Mouse (Mus musculus) ES-E14 (cell line): ENCODE measurements around the gene Dlg2. TPM values are rescaled to one million over a fixed set of nuclear protein-coding genes. Genes with fewer than 3 reads are reported as not detected.

Source experiments
- DNase-seq: peaks from one replicate; pipeline ENCODE4 v3.0.0-alpha.2; 2013; ENCODE audit warnings: low read depth, low spot score
- H3K27ac ChIP-seq: 2 replicates; pipeline ENCODE4 v1.5.1; 2012; ENCODE audit warnings: low read depth, mild to moderate bottlenecking, low read length, moderate library complexity, mixed read lengths; ENCODE audit not compliant: poor library complexity, insufficient read depth, severe bottlenecking
- H3K36me3 ChIP-seq: 2 replicates; pipeline ENCODE4 v1.6.1; 2012; ENCODE audit warnings: mild to moderate bottlenecking, low read length, moderate library complexity, mixed read lengths; ENCODE audit not compliant: control insufficient read depth, poor library complexity, insufficient read depth, severe bottlenecking
- H3K4me1 ChIP-seq, 2 experiments: fragments of 150-350 bp in 1 of 2; sonication (generic) in 1 of 2; 2 replicates each; pipeline ENCODE4 v1.6.1; 2012; ENCODE audit warnings: low read length in 2 of 2, mild to moderate bottlenecking in 1 of 2, mixed read lengths in 1 of 2; ENCODE audit not compliant: control insufficient read depth in 2 of 2, insufficient read depth in 2 of 2, poor library complexity in 1 of 2
- H3K4me3 ChIP-seq, 2 experiments: fragments of 150-350 bp in 1 of 2; sonication (generic) in 1 of 2; 2 replicates each; pipeline ENCODE4 v1.5.1; 2012; ENCODE audit warnings: low read length in 2 of 2, low read depth in 1 of 2, mild to moderate bottlenecking in 1 of 2, mixed read lengths in 1 of 2; ENCODE audit not compliant: insufficient read depth in 1 of 2, poor library complexity in 1 of 2, severe bottlenecking in 1 of 2
- H3K9ac ChIP-seq: 2 replicates; pipeline ENCODE4 v1.6.1; 2012; ENCODE audit warnings: low read depth, mild to moderate bottlenecking, low read length, mixed read lengths; ENCODE audit not compliant: poor library complexity, insufficient read depth, severe bottlenecking
- H3K9me3 ChIP-seq: fragments of 150-350 bp; sonication (generic); 2 replicates; pipeline ENCODE4 v1.6.1; 2012; ENCODE audit warnings: low read depth, mild to moderate bottlenecking, low read length; ENCODE audit not compliant: control insufficient read depth, insufficient read depth
- CHD2 ChIP-seq: IDR thresholded peaks from 2 replicates; pipeline ENCODE4 v1.6.1; 2014; ENCODE audit warnings: mild to moderate bottlenecking, low read depth, low read length, inconsistent platforms
- HCFC1 ChIP-seq: IDR thresholded peaks from 2 replicates; pipeline ENCODE4 v1.6.1; 2012; ENCODE audit warnings: low read length, inconsistent platforms, borderline replicate concordance; ENCODE audit not compliant: insufficient read depth
- MAFK ChIP-seq: IDR thresholded peaks from 2 replicates; pipeline ENCODE4 v1.6.1; 2014; ENCODE audit warnings: mild to moderate bottlenecking, low read depth, low read length, inconsistent platforms; ENCODE audit not compliant: insufficient read depth
- ZC3H11A ChIP-seq: IDR thresholded peaks from 2 replicates; pipeline ENCODE4 v1.6.1; 2012; ENCODE audit warnings: low read depth, mild to moderate bottlenecking, inconsistent platforms, low read length, borderline replicate concordance
- ZNF384 ChIP-seq: IDR thresholded peaks from 2 replicates; pipeline ENCODE4 v1.6.1; 2012; ENCODE audit warnings: low read depth, low read length, inconsistent platforms
- in situ Hi-C, 2 experiments: fragments of 600-800 bp; cut with MboI; formaldehyde crosslinking; loops; one replicate each; pipeline ENCODE4 v1.15.1; 2025; ENCODE audit warnings: low sequenced_read_pairs in 2 of 2, inconsistent platforms in 1 of 2; ENCODE audit not compliant: unreplicated experiment in 2 of 2
- total RNA-seq: library from RNA; depleted of rRNA; stranded (reverse); fragments of 300-350 nt; gene quantifications from 2 replicates; pipeline ENCODE4 v1.2.3, GENCODE M21; 2012; rRNA removed

The Dlg2 gene
- 0.13 and 0.21 TPM in 2 replicates for total RNA-seq

DNA sequence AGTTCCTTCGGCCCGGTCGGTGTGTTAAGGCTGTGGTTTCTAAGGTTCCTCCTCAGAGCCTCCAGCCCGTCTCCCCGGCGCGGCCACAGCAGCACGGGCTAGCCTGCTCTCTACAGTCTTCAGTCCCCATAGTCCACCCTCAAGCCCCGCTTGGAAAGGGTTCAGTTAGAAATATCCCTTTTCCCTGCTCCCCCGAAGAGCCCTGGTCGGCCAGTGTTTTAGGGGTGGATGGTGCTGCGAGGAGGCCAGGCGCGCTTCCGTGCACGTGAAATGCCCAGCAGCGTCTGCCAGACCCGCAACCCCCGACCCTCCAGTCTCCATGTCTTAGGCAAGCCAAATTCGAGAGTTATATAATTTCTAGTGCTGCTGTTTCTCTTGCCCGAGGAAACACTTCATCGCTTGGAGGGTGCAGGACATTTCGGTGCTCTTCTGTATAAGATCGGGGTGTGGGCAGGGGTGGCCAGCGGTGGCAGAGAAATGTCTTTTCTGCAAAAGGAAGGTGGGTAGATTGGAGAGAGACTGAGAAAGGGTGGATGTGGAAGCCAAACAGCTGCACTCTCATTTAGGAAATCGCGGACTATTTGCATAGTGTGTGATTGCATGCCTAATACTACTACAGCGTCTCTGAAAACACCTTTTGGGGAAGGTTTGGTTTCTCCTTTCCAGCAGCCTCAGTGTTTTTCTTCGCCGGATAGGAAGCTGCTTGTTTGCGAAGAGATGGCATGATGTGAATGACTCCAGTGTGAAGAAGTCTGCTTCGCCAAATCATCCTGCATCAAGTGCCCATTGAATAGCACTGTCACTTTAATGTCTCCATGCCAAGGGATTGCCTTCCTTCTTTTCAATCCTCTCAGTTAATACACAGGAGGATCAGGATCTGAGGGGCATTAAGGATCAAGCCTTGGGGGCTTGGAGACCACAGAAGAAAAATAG lies at the start of gene Dlg2:
TSS of gene Dlg2 (plus strand) at position 360 of the 933 bp plus-strand sequence.
- in situ Hi-C loops = loop anchor here in 1 of 2 experiments (25.0 kb wide), 1 partner anchor 961 kb away; no protein-coding TSS in a partner anchor
- H3K36me3 ChIP-seq = no peaks in the 10 kb centered on the region
- H3K4me1 ChIP-seq = peaks cover 2 to 4% of the 10 kb centered on the region in 2 experiments; a peak in 1 of 4 replicates
- no peaks in the 10 kb centered on the region for H3K9me3 ChIP-seq
- DNase-seq = no peak
- peak within 1 kb of the TSS; percentile 79 for H3K9ac ChIP-seq
- TF ChIP-seq ZNF384 = no peak
- no peak for TF ChIP-seq CHD2
- TF ChIP-seq HCFC1 = no peak
- no peak for TF ChIP-seq ZC3H11A
- TF ChIP-seq MAFK = no peak
- H3K27ac ChIP-seq = no peak within 1 kb of the TSS
- peak within 1 kb of the TSS; percentile 77 to 78 for H3K4me3 ChIP-seq

DNA sequence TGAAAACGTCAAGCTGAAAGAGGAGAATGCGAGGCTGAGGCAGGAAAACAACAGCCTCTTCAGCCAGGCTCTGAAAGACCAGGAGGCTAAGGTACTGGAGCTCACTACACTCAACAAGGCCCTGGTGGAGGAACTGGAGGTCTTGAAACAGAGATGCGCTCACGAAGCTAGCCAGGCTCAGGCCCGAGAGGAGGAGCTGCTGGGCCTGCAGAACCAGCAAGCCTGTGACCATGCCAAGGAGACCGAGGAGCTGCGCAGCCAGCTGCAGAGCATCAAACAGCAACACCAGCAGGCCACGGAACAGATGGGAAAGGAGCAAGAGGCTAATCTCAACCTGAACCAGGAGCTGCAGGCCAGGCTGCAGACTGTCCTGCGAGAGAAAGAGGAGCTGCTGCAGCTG lies 49.5 kb upstream of the Dlg2 start:
- no peak for DNase-seq
- in situ Hi-C loops = loop anchor here in 1 of 2 experiments (25.0 kb wide), 1 partner anchor 465 kb away; no protein-coding TSS in a partner anchor
- Histone ChIP-seq H3K27ac (no peak overlapping the region), H3K4me1 (peaks cover 4 to 5% of the 10 kb centered on the region in 2 experiments; a peak in 3 of 4 replicates), H3K9ac (peak overlapping the region; percentile 8; the same call in 1 of the 2 replicates), H3K9me3 (no peaks in the 10 kb centered on the region), H3K36me3 (no peaks in the 10 kb centered on the region), H3K4me3 (peak overlapping the region; percentile 51 to 81; a peak in 3 of 4 replicates)
- TF ChIP-seq HCFC1 = no peak

DNA sequence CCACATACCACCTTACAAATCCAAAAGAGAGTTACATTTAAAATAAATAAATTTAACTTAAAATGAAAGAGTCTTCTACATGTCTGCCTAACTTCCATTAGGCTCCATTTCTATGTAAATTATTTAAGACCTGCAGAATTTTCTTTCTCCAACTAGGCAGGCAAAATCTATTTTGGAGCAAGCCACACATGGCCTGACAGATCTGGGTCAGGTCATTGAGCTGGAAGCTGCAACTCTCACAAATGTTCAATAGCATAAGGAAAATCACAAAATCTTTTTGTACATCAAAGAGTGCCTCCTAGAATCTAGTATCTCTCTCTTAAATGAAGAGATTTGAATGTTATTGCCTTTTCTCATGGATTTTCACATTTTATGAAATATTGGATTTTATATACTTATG lies 44.3 kb upstream of the Dlg2 start:
- Histone ChIP-seq H3K9me3 (no peaks in the 10 kb centered on the region), H3K4me3 (no peak overlapping the region), H3K9ac (no peak overlapping the region), H3K27ac (no peak overlapping the region), H3K36me3 (no peaks in the 10 kb centered on the region), H3K4me1 (peaks cover 1 to 2% of the 10 kb centered on the region in 2 experiments; a peak in 2 of 4 replicates)
- in situ Hi-C loops = loop anchor here in 1 of 2 experiments (25.0 kb wide), 1 partner anchor 470 kb away; no protein-coding TSS in a partner anchor
- DNase-seq = no peak
- TF ChIP-seq ZC3H11A (no peak), CHD2 (no peak), HCFC1 (no peak), ZNF384 (no peak), MAFK (no peak)

DNA sequence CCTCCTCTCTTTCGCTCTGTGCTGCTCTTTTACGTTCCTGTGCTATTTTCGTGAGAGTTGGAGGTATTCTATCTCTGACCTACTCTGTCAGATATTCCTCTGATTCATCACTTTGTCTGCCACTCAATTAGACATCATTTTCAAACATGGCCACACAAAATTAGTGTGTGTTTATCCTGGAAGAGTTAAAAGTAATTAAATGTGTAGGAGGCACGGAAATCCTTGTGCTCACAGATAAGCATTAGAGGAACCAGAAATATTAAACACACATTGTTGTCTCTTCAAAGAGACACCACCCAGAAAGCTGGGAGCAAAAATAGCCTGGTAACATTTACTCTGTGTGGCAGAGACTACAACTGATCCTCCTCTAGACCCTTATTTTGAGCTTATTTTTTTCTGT lies 36.4 kb upstream of the Dlg2 start:
- in situ Hi-C loops = loop anchor here in 1 of 2 experiments (25.0 kb wide), 1 partner anchor 478 kb away; no protein-coding TSS in a partner anchor
- Histone ChIP-seq H3K9me3 (no peaks in the 10 kb centered on the region), H3K27ac (no peak overlapping the region), H3K4me1 (peaks cover 0 to 3% of the 10 kb centered on the region in 2 experiments; a peak in 1 of 4 replicates), H3K9ac (no peak overlapping the region), H3K36me3 (peaks cover 4% of the 10 kb centered on the region; the same call in 1 of the 2 replicates), H3K4me3 (no peak overlapping the region)
- no peak for DNase-seq
- TF ChIP-seq CHD2 (no peak), MAFK (no peak)
